Comparison of ENCODE assay signal across 16 mouse cellular contexts in the genomic region with DNA sequence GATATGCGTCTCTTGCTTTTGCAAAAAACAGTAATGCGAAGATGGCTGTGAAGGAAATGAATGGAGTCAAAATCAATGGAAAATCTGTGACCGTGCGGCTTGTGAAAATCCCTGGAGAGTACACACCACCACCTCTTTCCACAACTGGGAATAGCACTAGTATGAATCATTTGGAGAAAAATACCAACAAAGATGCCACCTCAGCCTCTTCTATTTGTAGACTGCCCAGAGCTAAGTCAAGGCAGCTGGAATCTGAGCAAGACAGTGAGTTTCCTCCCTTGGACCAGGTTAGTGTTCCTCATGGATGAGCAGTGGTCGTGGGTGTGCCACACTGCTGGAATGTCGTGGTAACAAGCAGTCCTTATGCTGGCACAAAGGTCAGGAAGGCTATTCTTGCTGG. TPM values are rescaled to one million over a fixed set of nuclear protein-coding genes. Genes with fewer than 3 reads are reported as not detected.
"Had no signal": no experiment of that assay in that cellular context is flagged by ENCODE, and none has a peak within 500 bp of the region (broad histone marks: within the 10 kb centered on the region; RNA-seq: fewer than 3 reads in every experiment).

No protein-coding gene starts in this region.

- H3K4me1 ChIP-seq: lung, embryonic 15.5 days; midbrain, embryonic 13.5 days; midbrain, embryonic 15.5 days; neural tube, embryonic 12.5 days; stomach, embryonic 15.5 days had no signal

- H3K27me3 ChIP-seq: lung, embryonic 15.5 days; midbrain, embryonic 13.5 days; midbrain, embryonic 15.5 days; neural tube, embryonic 12.5 days; stomach, embryonic 15.5 days had no signal

- H3K36me3 ChIP-seq: lung, embryonic 15.5 days; midbrain, embryonic 13.5 days; midbrain, embryonic 15.5 days; neural tube, embryonic 12.5 days; stomach, embryonic 15.5 days had no signal

- ATAC-seq: lung, postnatal 0 days; midbrain, embryonic 13.5 days; midbrain, embryonic 15.5 days had no signal

- DNase-seq: lung, adult 2 months; lung, postnatal 14 days; lung, postnatal 36 days; right cerebral cortex, postnatal 14 days; thymus, adult 2 months; thymus, postnatal 25 days; thymus, postnatal 4 days had no signal

- H3K4me3 ChIP-seq: lung, embryonic 15.5 days; megakaryocyte, embryonic 14.5 days; midbrain, embryonic 13.5 days; midbrain, embryonic 15.5 days; neural tube, embryonic 12.5 days; stomach, embryonic 15.5 days had no signal

- H3K27ac ChIP-seq: lung, embryonic 15.5 days; macrophage; midbrain, embryonic 13.5 days; midbrain, embryonic 15.5 days; neural tube, embryonic 12.5 days; stomach, embryonic 15.5 days; stomach, postnatal 0 days had no signal

RNA-seq across cellular contexts. Expression of a gene that starts 21.9 kb away (rescaled TPM):
- polyA plus RNA-seq: lung, adult 2 months had no signal
